Mouse (Mus musculus) heart, postnatal 0 days (tissue): ENCODE data around the gene Fcer2a. TPM values are rescaled to one million over a fixed set of nuclear protein-coding genes. Genes with fewer than 3 reads are reported as not detected.

Source experiments
- ATAC-seq: fragments of 200-750 bp; cut with Nextera tagmentation; 2 replicates; pipeline ENCODE4 v1.8.0; 2017; ENCODE audit warnings: low read depth, moderate number of reproducible peaks, moderate library complexity; ENCODE audit not compliant: insufficient read depth
- DNase-seq: peaks from one replicate; pipeline ENCODE4 v3.0.0-alpha.2; 2016; ENCODE audit warnings: low spot score
- H3K27ac ChIP-seq: fragments of 300-500 bp; sonication (generic); 2 replicates; pipeline ENCODE4 v1.5.1; 2014; ENCODE audit warnings: low read depth, mild to moderate bottlenecking
- H3K27me3 ChIP-seq: fragments of 300-500 bp; sonication (generic); 2 replicates; pipeline ENCODE4 v1.6.1; 2014; ENCODE audit warnings: low read length, mixed read lengths; ENCODE audit not compliant: control insufficient read depth, insufficient read depth
- H3K36me3 ChIP-seq: fragments of 300-500 bp; sonication (generic); replicated peaks from 2 replicates; pipeline ENCODE4 v1.6.1; 2014; ENCODE audit warnings: low read length, mixed read lengths; ENCODE audit not compliant: control insufficient read depth, insufficient read depth
- H3K4me1 ChIP-seq: fragments of 300-500 bp; sonication (generic); 2 replicates; pipeline ENCODE4 v1.6.1; 2014; ENCODE audit warnings: antibody characterized with exemption; ENCODE audit not compliant: control insufficient read depth, insufficient read depth
- H3K4me2 ChIP-seq: fragments of 300-500 bp; sonication (generic); 2 replicates; pipeline ENCODE4 v1.6.1; 2014; ENCODE audit warnings: low read depth, mild to moderate bottlenecking, low read length, moderate library complexity
- H3K4me3 ChIP-seq: fragments of 300-500 bp; sonication (generic); 2 replicates; pipeline ENCODE4 v1.5.1; 2014; ENCODE audit warnings: low read depth, low read length
- H3K9ac ChIP-seq: fragments of 300-500 bp; sonication (generic); replicated peaks from 2 replicates; pipeline ENCODE4 v1.6.1; 2014; ENCODE audit warnings: low read depth, low read length, mixed read lengths
- H3K9me3 ChIP-seq: fragments of 300-500 bp; sonication (generic); replicated peaks from 2 replicates; pipeline ENCODE4 v1.6.1; 2016; ENCODE audit warnings: low read length; ENCODE audit not compliant: control insufficient read depth
- CTCF ChIP-seq: IDR thresholded peaks from 2 replicates; pipeline ENCODE4 v1.5.1; 2016; ENCODE audit warnings: antibody characterized with exemption, control low read depth, low read depth
- EP300 ChIP-seq: IDR thresholded peaks from 2 replicates; pipeline ENCODE4 v1.6.1; 2016; ENCODE audit warnings: antibody characterized with exemption, low read depth
- whole genome bisulfite sequencing: fragments of 180-500 bp; shearing (Covaris S2); extraction: QIAGEN DNeasy Blood & Tissue Kit; methylation state at CpG from one replicate; pipeline ENCODE4 v1.1.7; 2014; 5-methylcytosine and 5-hydroxymethylcytosine counted together
- polyA plus RNA-seq: library from polyadenylated mRNA; unstranded; fragments of >200 nt; fragmentation: Nextera tagmentation; extraction: Ambion mirVana; gene quantifications from 2 replicates; pipeline ENCODE4 v1.2.1, GENCODE M21; 2015
- total RNA-seq: library from RNA; depleted of rRNA; stranded (reverse); fragments of >200 nt; gene quantifications from 2 replicates; pipeline ENCODE4 v1.2.3, GENCODE M21; 2014; ENCODE audit warnings: low replicate concordance

Gene Fcer2a
- total and polyA plus RNA-seq, 2 experiments from 2014 or later, result 0.11 TPM; not detected in 1

- H3K27ac ChIP-seq, result no peak overlapping the region
- WGBS, result 94% methylated on average over 1 of the region's 1 CpGs
- ATAC-seq, result no peak
Measured at GRCm38 (mm10) chr8:3701491-3701890, 7.5 kb upstream of the Fcer2a start.

GRCm38 (mm10) chr8:3690774-3691173, 3.2 kb downstream of the Fcer2a start:
- H3K27ac ChIP-seq, result no peak overlapping the region
- H3K4me2 ChIP-seq, result no peak overlapping the region
- WGBS, result 59% methylated on average over 3 of the region's 3 CpGs

More at GRCm38 (mm10) chr8:3701491-3701890, 7.5 kb upstream of the Fcer2a start:
- Histone ChIP-seq H3K36me3 (no peaks in the 10 kb centered on the region), H3K27me3 (no peaks in the 10 kb centered on the region), H3K4me1 (no peaks in the 10 kb centered on the region), H3K9me3 (no peaks in the 10 kb centered on the region), H3K9ac (no peak overlapping the region), H3K4me3 (no peak overlapping the region), H3K4me2 (no peak overlapping the region)
- no peak for DNase-seq
- TF ChIP-seq EP300 (no peak), CTCF (no peak)

GRCm38 (mm10) chr8:3687537-3687936, 6.4 kb downstream of the Fcer2a start:
- WGBS, result 72% methylated on average over 6 of the region's 6 CpGs
- Histone ChIP-seq H3K4me1 (no peaks in the 10 kb centered on the region), H3K36me3 (no peaks in the 10 kb centered on the region), H3K9me3 (no peaks in the 10 kb centered on the region), H3K27ac (no peak overlapping the region), H3K4me3 (no peak overlapping the region), H3K27me3 (no peaks in the 10 kb centered on the region), H3K9ac (no peak overlapping the region), H3K4me2 (no peak overlapping the region)
- ATAC-seq, result no peak
- TF ChIP-seq CTCF, result no peak
- no peak for TF ChIP-seq EP300
- no peak for DNase-seq

More at GRCm38 (mm10) chr8:3690774-3691173, 3.2 kb downstream of the Fcer2a start:
- no peak overlapping the region for H3K4me3 ChIP-seq
- ATAC-seq, result no peak
- no peak overlapping the region for H3K9ac ChIP-seq
- DNase-seq, result no peak
- no peak for TF ChIP-seq CTCF
- no peak for TF ChIP-seq EP300
- no peaks in the 10 kb centered on the region for H3K36me3 ChIP-seq
- no peaks in the 10 kb centered on the region for H3K4me1 ChIP-seq
- no peaks in the 10 kb centered on the region for H3K9me3 ChIP-seq
- H3K27me3 ChIP-seq, result no peaks in the 10 kb centered on the region

GRCm38 (mm10) chr8:3685422-3685821, 8.6 kb downstream of the Fcer2a start:
- Histone ChIP-seq H3K4me1 (no peaks in the 10 kb centered on the region), H3K4me3 (no peak overlapping the region), H3K9me3 (no peaks in the 10 kb centered on the region), H3K4me2 (no peak overlapping the region), H3K27ac (no peak overlapping the region), H3K27me3 (no peaks in the 10 kb centered on the region), H3K9ac (no peak overlapping the region), H3K36me3 (peaks cover 12% of the 10 kb centered on the region)
- ATAC-seq (no peak), DNase-seq (no peak)
- WGBS, result 59% methylated on average over 5 of the region's 5 CpGs
- TF ChIP-seq EP300, result no peak
- TF ChIP-seq CTCF, result no peak

GRCm38 (mm10) chr8:3684530-3684929, 9.4 kb downstream of the Fcer2a start:
- Histone ChIP-seq H3K36me3 (peaks cover 20% of the 10 kb centered on the region), H3K4me1 (no peaks in the 10 kb centered on the region), H3K9ac (no peak overlapping the region), H3K27ac (no peak overlapping the region), H3K9me3 (no peaks in the 10 kb centered on the region), H3K4me3 (no peak overlapping the region), H3K4me2 (no peak overlapping the region), H3K27me3 (no peaks in the 10 kb centered on the region)
- ATAC-seq (no peak), DNase-seq (no peak)
- TF ChIP-seq EP300, result no peak
- TF ChIP-seq CTCF, result no peak

GRCm38 (mm10) chr8:3683408-3684176, 10.4 kb downstream of the Fcer2a start:
- 68% methylated on average over 6 of the region's 6 CpGs for WGBS
- no peak overlapping the region for H3K4me2 ChIP-seq
- no peaks in the 10 kb centered on the region for H3K27me3 ChIP-seq
- no peaks in the 10 kb centered on the region for H3K4me1 ChIP-seq
- no peaks in the 10 kb centered on the region for H3K9me3 ChIP-seq
- H3K27ac ChIP-seq, result no peak overlapping the region
- peaks cover 26% of the 10 kb centered on the region for H3K36me3 ChIP-seq
- no peak overlapping the region for H3K4me3 ChIP-seq
- no peak for DNase-seq
- TF ChIP-seq CTCF (no peak), EP300 (no peak)
- no peak for ATAC-seq
- no peak overlapping the region for H3K9ac ChIP-seq
